Mouse (Mus musculus) intestine, embryonic 14.5 days (tissue): ENCODE measurements around the gene Mybpc2. TPM values are rescaled to one million over a fixed set of nuclear protein-coding genes. Genes with fewer than 3 reads are reported as not detected.

Experiments used
- ATAC-seq: fragments of 200-750 bp; cut with Nextera tagmentation; replicated peaks from 2 replicates; pipeline ENCODE4 v1.8.0; 2017; ENCODE audit warnings: low read depth, moderate number of reproducible peaks, moderate TSS enrichment, moderate library complexity; ENCODE audit not compliant: low FRiP score, low TSS enrichment
- DNase-seq: peaks from one replicate; pipeline ENCODE4 v3.0.0-alpha.2; 2018; ENCODE audit warnings: low spot score
- H3K27ac ChIP-seq: fragments of 300-500 bp; sonication (generic); 2 replicates; pipeline ENCODE4 v1.5.1; 2014; ENCODE audit warnings: low read depth, mild to moderate bottlenecking, control low read depth
- H3K27me3 ChIP-seq: fragments of 300-500 bp; sonication (generic); replicated peaks from 2 replicates; pipeline ENCODE4 v1.6.1; 2014; ENCODE audit warnings: low read length, control low read depth; ENCODE audit not compliant: control insufficient read depth, insufficient read depth
- H3K36me3 ChIP-seq: fragments of 300-500 bp; sonication (generic); 2 replicates; pipeline ENCODE4 v1.6.1; 2014; ENCODE audit warnings: low read length, control low read depth; ENCODE audit not compliant: control insufficient read depth, insufficient read depth
- H3K4me1 ChIP-seq: fragments of 300-500 bp; sonication (generic); replicated peaks from 2 replicates; pipeline ENCODE4 v1.6.1; 2014; ENCODE audit warnings: low read length, control low read depth, mixed read lengths; ENCODE audit not compliant: control insufficient read depth, insufficient read depth
- H3K4me2 ChIP-seq: fragments of 300-500 bp; sonication (generic); 2 replicates; pipeline ENCODE4 v1.6.1; 2014; ENCODE audit warnings: low read length
- H3K4me3 ChIP-seq: fragments of 300-500 bp; sonication (generic); 2 replicates; pipeline ENCODE4 v1.5.1; 2014; ENCODE audit warnings: low read depth, low read length, control low read depth, mixed read lengths
- H3K9ac ChIP-seq: fragments of 300-500 bp; sonication (generic); 2 replicates; pipeline ENCODE4 v1.6.1; 2014; ENCODE audit warnings: mild to moderate bottlenecking, low read length
- H3K9me3 ChIP-seq: fragments of 300-500 bp; sonication (generic); 2 replicates; pipeline ENCODE4 v1.6.1; 2016; ENCODE audit warnings: low read length, control low read depth; ENCODE audit not compliant: control insufficient read depth
- WGBS: fragments of 180-500 bp; shearing (Covaris S2); extraction: QIAGEN DNeasy Blood & Tissue Kit; methylation state at CpG from one replicate; pipeline ENCODE4 v1.1.7; 2014; 5-methylcytosine and 5-hydroxymethylcytosine counted together
- polyA plus RNA-seq: library from polyadenylated mRNA; unstranded; fragments of >200 nt; fragmentation: Nextera tagmentation; extraction: Ambion mirVana; gene quantifications from 2 replicates; pipeline ENCODE4 v1.2.1, GENCODE M21; 2014

Gene Mybpc2
- polyA plus RNA-seq, 1 experiment from 2014 or later: 0.32 TPM

GRCm38 (mm10) chr7:44497361-44498055, 26.9 kb downstream of the Mybpc2 start:
- Histone ChIP-seq H3K27ac (no peak overlapping the region), H3K9ac (no peak overlapping the region), H3K36me3 (peaks cover 18% of the 10 kb centered on the region), H3K4me3 (peak overlapping the region; percentile 92), H3K4me1 (peaks cover 9% of the 10 kb centered on the region), H3K9me3 (no peaks in the 10 kb centered on the region), H3K27me3 (no peaks in the 10 kb centered on the region; the same call in 1 of the 2 replicates), H3K4me2 (peak overlapping the region; percentile 92)
- 81% methylated on average over 10 of the region's 10 CpGs for WGBS
- ATAC-seq (no peak), DNase-seq (no peak)

GRCm38 (mm10) chr7:44496771-44497109, 27.7 kb downstream of the Mybpc2 start:
- 1% methylated on average over 26 of the region's 26 CpGs for WGBS
- Histone ChIP-seq H3K4me2 (peak overlapping the region; percentile 92), H3K4me3 (peak overlapping the region; percentile 92), H3K9ac (peak overlapping the region; percentile 86), H3K4me1 (peaks cover 9% of the 10 kb centered on the region), H3K36me3 (peaks cover 26% of the 10 kb centered on the region), H3K27me3 (no peaks in the 10 kb centered on the region; the same call in 1 of the 2 replicates), H3K27ac (peak overlapping the region; percentile 94), H3K9me3 (no peaks in the 10 kb centered on the region)
- no peak for ATAC-seq
- no peak for DNase-seq

GRCm38 (mm10) chr7:44495992-44496770, 28.3 kb downstream of the Mybpc2 start, which contains the start of the genes Emc10 and Fam71e1:
Emc10 (minus strand) TSS chr7:44496529.
Fam71e1 (plus strand) TSS chr7:44496581.
- H3K9ac ChIP-seq: peak within 1 kb of the TSS; percentile 86
- H3K4me1 ChIP-seq: peaks cover 9% of the 10 kb centered on the region
- peak within 1 kb of the TSS; percentile 94 for H3K27ac ChIP-seq
- no peaks in the 10 kb centered on the region; the same call in 1 of the 2 replicates for H3K27me3 ChIP-seq
- DNase-seq (peak; percentile 98), ATAC-seq (peak; percentile 98)
- H3K4me2 ChIP-seq: peak within 1 kb of the TSS; percentile 92
- peak within 1 kb of the TSS; percentile 92 for H3K4me3 ChIP-seq
- H3K9me3 ChIP-seq: no peaks in the 10 kb centered on the region
- under 1% methylated on average over 58 of the region's 58 CpGs for WGBS
- peaks cover 30% of the 10 kb centered on the region for H3K36me3 ChIP-seq

- Histone ChIP-seq H3K9me3 (no peaks in the 10 kb centered on the region), H3K36me3 (peaks cover 41% of the 10 kb centered on the region), H3K27ac (no peak overlapping the region), H3K4me1 (peaks cover 9% of the 10 kb centered on the region), H3K9ac (peak overlapping the region; percentile 86; the same call in 1 of the 2 replicates), H3K4me2 (peak overlapping the region; percentile 92), H3K4me3 (peak overlapping the region; percentile 92; the same call in 1 of the 2 replicates), H3K27me3 (no peaks in the 10 kb centered on the region; the same call in 1 of the 2 replicates)
- DNase-seq (no peak), ATAC-seq (no peak)
- 87% methylated on average over 7 of the region's 7 CpGs for whole genome bisulfite sequencing
These were observed 29.4 kb downstream of the Mybpc2 start for GRCm38 (mm10) chr7:44495086-44495485.

GRCm38 (mm10) chr7:44494681-44495080, 29.8 kb downstream of the Mybpc2 start:
- H3K4me2 ChIP-seq: no peak overlapping the region
- H3K36me3 ChIP-seq: peaks cover 43% of the 10 kb centered on the region
- no peaks in the 10 kb centered on the region for H3K9me3 ChIP-seq
- no peak for DNase-seq
- H3K9ac ChIP-seq: no peak overlapping the region
- no peaks in the 10 kb centered on the region for H3K27me3 ChIP-seq
- ATAC-seq: no peak
- no peak overlapping the region for H3K4me3 ChIP-seq
- no peak overlapping the region for H3K27ac ChIP-seq
- H3K4me1 ChIP-seq: peaks cover 9% of the 10 kb centered on the region
- 95% methylated on average over 12 of the region's 12 CpGs for WGBS

GRCm38 (mm10) chr7:44492166-44492826, 32.2 kb downstream of the Mybpc2 start:
- Histone ChIP-seq H3K27ac (no peak overlapping the region), H3K36me3 (peaks cover 55% of the 10 kb centered on the region), H3K4me2 (no peak overlapping the region), H3K4me3 (no peak overlapping the region), H3K4me1 (peaks cover 9% of the 10 kb centered on the region), H3K9me3 (no peaks in the 10 kb centered on the region), H3K27me3 (no peaks in the 10 kb centered on the region), H3K9ac (no peak overlapping the region)
- DNase-seq (no peak), ATAC-seq (no peak)
- 90% methylated on average over 21 of the region's 21 CpGs for WGBS

GRCm38 (mm10) chr7:44491391-44491790, 33.1 kb downstream of the Mybpc2 start:
- DNase-seq (no peak), ATAC-seq (no peak)
- H3K27ac ChIP-seq: no peak overlapping the region
- H3K4me3 ChIP-seq: no peak overlapping the region
- no peak overlapping the region for H3K4me2 ChIP-seq
- peaks cover 9% of the 10 kb centered on the region for H3K4me1 ChIP-seq
- 97% methylated on average over 5 of the region's 5 CpGs for WGBS
- H3K9ac ChIP-seq: no peak overlapping the region
- no peaks in the 10 kb centered on the region for H3K27me3 ChIP-seq
- H3K36me3 ChIP-seq: peaks cover 55% of the 10 kb centered on the region
- H3K9me3 ChIP-seq: no peaks in the 10 kb centered on the region

- WGBS: 87% methylated on average over 4 of the region's 4 CpGs
These were observed 34.2 kb downstream of the Mybpc2 start for GRCm38 (mm10) chr7:44490281-44490680.

More at GRCm38 (mm10) chr7:44490281-44490680, 34.2 kb downstream of the Mybpc2 start:
- Histone ChIP-seq H3K27ac (no peak overlapping the region), H3K9ac (no peak overlapping the region), H3K36me3 (peaks cover 55% of the 10 kb centered on the region), H3K9me3 (no peaks in the 10 kb centered on the region), H3K27me3 (no peaks in the 10 kb centered on the region), H3K4me1 (peaks cover 4% of the 10 kb centered on the region), H3K4me3 (no peak overlapping the region), H3K4me2 (no peak overlapping the region)
- DNase-seq (no peak), ATAC-seq (no peak)
